Comparison of ENCODE assay signal across 19 mouse cellular contexts in genomic region chr6:64731621-64732320, GRCm38 (mm10). TPM values are rescaled to one million over a fixed set of nuclear protein-coding genes. Genes with fewer than 3 reads are reported as not detected.
"Had no signal": no experiment of that assay in that cellular context is flagged by ENCODE, and none has a peak within 500 bp of the region (broad histone marks: within the 10 kb centered on the region; RNA-seq: fewer than 3 reads in every experiment).

No protein-coding gene starts in this region.

- H3K4me3 ChIP-seq: limb, embryonic 15.5 days; liver, embryonic 12.5 days; midbrain, embryonic 12.5 days; neural tube, embryonic 13.5 days had no signal

- H3K27ac ChIP-seq: limb, embryonic 15.5 days; liver, embryonic 12.5 days; midbrain, embryonic 12.5 days; neural tube, embryonic 13.5 days had no signal

- DNase-seq: kidney, postnatal 25 days; layer of hippocampus, adult 9-11 months; layer of hippocampus, postnatal 36 days; lung, embryonic 14.5 days; lung, postnatal 10 days; lung, postnatal 4 days; right cerebral cortex, adult 18-20 months; right cerebral cortex, postnatal 25 days; thymus, postnatal 36 days had no signal

- H3K36me3 ChIP-seq: limb, embryonic 15.5 days; liver, embryonic 12.5 days; midbrain, embryonic 12.5 days; neural tube, embryonic 13.5 days had no signal

- H3K4me2 ChIP-seq: limb, embryonic 15.5 days; liver, embryonic 12.5 days; lung, embryonic 14.5 days; midbrain, embryonic 12.5 days; neural tube, embryonic 13.5 days had no signal

- ATAC-seq: liver, embryonic 12.5 days had no signal

- H3K9ac ChIP-seq: limb, embryonic 15.5 days; liver, embryonic 12.5 days; lung, embryonic 14.5 days; midbrain, embryonic 12.5 days; neural tube, embryonic 13.5 days had no signal

- H3K9me3 ChIP-seq: limb, embryonic 15.5 days; liver, embryonic 12.5 days; midbrain, embryonic 12.5 days; neural tube, embryonic 13.5 days had no signal

RNA-seq across cellular contexts. Expression of gene Atoh1, which starts 2.8 kb away (rescaled TPM):
- total RNA-seq: layer of hippocampus, postnatal 36 days; left cerebral cortex, adult 8-10 months; left cerebral cortex, postnatal 25 days; megakaryocyte, adult 5-6 weeks had no signal
- polyA plus RNA-seq: limb, embryonic 11.5 days; liver, embryonic 12.5 days; liver, embryonic 16.5 days; lung, embryonic 14.5 days; thymus, postnatal 0 days had no signal
